ENCODE assay signal across 8 mouse cellular contexts in genomic region chr12:17495858-17496451, GRCm38 (mm10). TPM values are rescaled to one million over a fixed set of nuclear protein-coding genes. Genes with fewer than 3 reads are reported as not detected.
DNase-seq lines count a peak whose midpoint lies in the region; ATAC-seq and TF ChIP-seq lines count a peak whose summit lies in the region.

No protein-coding gene starts in this region.

- H3K27ac ChIP-seq in heart, embryonic 10.5 days: peak overlapping the region; percentile 78
- H3K27ac ChIP-seq in heart, postnatal 0 days (ENCODE audit: low read depth): no peak overlapping the region
- no peak overlapping the region for H3K27ac ChIP-seq in neural tube, embryonic 12.5 days

- DNase-seq in heart, embryonic 10.5 days (ENCODE audit: low spot score): peak; percentile 80
- DNase-seq in heart, adult 9 months (ENCODE audit: low spot score in 2 of 2): no peak
- DNase-seq in adipocyte (ENCODE audit: low spot score): peak; percentile 91
- DNase-seq in heart, postnatal 0 days (ENCODE audit: low spot score): peak; percentile 39
- DNase-seq in kidney, postnatal 25 days: peak; percentile 69 to 86
- no peak for DNase-seq in cerebellum, adult 18-20 months
- no peak for DNase-seq in ovary, adult 18-20 months (ENCODE audit: low spot score)

- no peak for TF ChIP-seq EP300 in heart, postnatal 0 days (IDR thresholded peaks at IDR 0.05; ENCODE audit: low read depth)

- H3K36me3 ChIP-seq in heart, embryonic 10.5 days: no peaks in the 10 kb centered on the region
- H3K36me3 ChIP-seq in heart, postnatal 0 days (replicated peaks; ENCODE audit: control insufficient read depth, insufficient read depth, low read length): no peaks in the 10 kb centered on the region
- H3K36me3 ChIP-seq in neural tube, embryonic 12.5 days: no peaks in the 10 kb centered on the region

- 9% methylated on average over 8 of the region's 8 CpGs for WGBS in heart, embryonic 10.5 days
- WGBS in heart, postnatal 0 days: 4% methylated on average over 8 of the region's 8 CpGs
- WGBS in neural tube, embryonic 12.5 days: 26% methylated on average over 8 of the region's 8 CpGs

- peak overlapping the region; percentile 18; the same call in 1 of the 2 replicates for H3K4me3 ChIP-seq in heart, embryonic 10.5 days
- H3K4me3 ChIP-seq in heart, postnatal 0 days (ENCODE audit: low read depth, low read length): no peak overlapping the region
- no peak overlapping the region for H3K4me3 ChIP-seq in neural tube, embryonic 12.5 days

- H3K9ac ChIP-seq in heart, postnatal 0 days (replicated peaks; ENCODE audit: low read depth, low read length): no peak overlapping the region
- no peak overlapping the region for H3K9ac ChIP-seq in neural tube, embryonic 12.5 days

- peaks cover 19% of the 10 kb centered on the region for H3K4me1 ChIP-seq in heart, embryonic 10.5 days
- H3K4me1 ChIP-seq in heart, postnatal 0 days (ENCODE audit: control insufficient read depth, insufficient read depth): peaks cover 8% of the 10 kb centered on the region; the same call in 1 of the 2 replicates
- peaks cover 11% of the 10 kb centered on the region for H3K4me1 ChIP-seq in neural tube, embryonic 12.5 days

- TF ChIP-seq CTCF in heart, postnatal 0 days (IDR thresholded peaks at IDR 0.05; ENCODE audit: low read depth): 0 out of 2 replicates have a peak, but pooled peaks have one; percentile 16

- H3K27me3 ChIP-seq in heart, embryonic 10.5 days (ENCODE audit: insufficient read depth, poor library complexity, severe bottlenecking): no peaks in the 10 kb centered on the region
- H3K27me3 ChIP-seq in heart, postnatal 0 days (ENCODE audit: control insufficient read depth, insufficient read depth, low read length): no peaks in the 10 kb centered on the region
- H3K27me3 ChIP-seq in neural tube, embryonic 12.5 days (replicated peaks): no peaks in the 10 kb centered on the region

- peak overlapping the region; percentile 16; the same call in 1 of the 2 replicates for H3K4me2 ChIP-seq in heart, postnatal 0 days (ENCODE audit: low read depth, low read length)
- 0 out of 2 replicates have a peak overlapping the region, but pooled peaks have one; percentile 12 for H3K4me2 ChIP-seq in neural tube, embryonic 12.5 days (replicated peaks)

- no peaks in the 10 kb centered on the region for H3K9me3 ChIP-seq in heart, embryonic 10.5 days
- no peaks in the 10 kb centered on the region for H3K9me3 ChIP-seq in heart, postnatal 0 days (replicated peaks; ENCODE audit: control insufficient read depth, low read length)
- no peaks in the 10 kb centered on the region for H3K9me3 ChIP-seq in neural tube, embryonic 12.5 days

- ATAC-seq in heart, postnatal 0 days (ENCODE audit: insufficient read depth, low read depth): peak; percentile 82
- peak; percentile 50; the same call in 1 of the 2 replicates for ATAC-seq in neural tube, embryonic 12.5 days (ENCODE audit: low FRiP score, low read depth)

RNA-seq across cellular contexts. Expression of gene Odc1, which starts 48.6 kb away (rescaled TPM):
- polyA plus RNA-seq in heart, embryonic 10.5 days (2016; fragmentation: Nextera tagmentation; extraction: Ambion mirVana): 173 and 235 TPM in 2 replicates
- 172 and 189 TPM in 2 replicates for total RNA-seq in heart, postnatal 0 days (2014; rRNA removed; ENCODE audit: low replicate concordance)
- polyA plus RNA-seq in heart, postnatal 0 days (2015; fragmentation: Nextera tagmentation; extraction: Ambion mirVana): 59.0 and 67.4 TPM in 2 replicates
- polyA plus RNA-seq in neural tube, embryonic 12.5 days (2016; fragmentation: Nextera tagmentation; extraction: Ambion mirVana): 221 and 229 TPM in 2 replicates

Comparison
In these comparisons a context has a peak if more than half of its experiments do, and no peak if none do; other contexts are left out.
1. DNase-seq: peak in heart, embryonic 10.5 days (single experiment), adipocyte (single experiment), heart, postnatal 0 days (single experiment) and kidney, postnatal 25 days (2 of 2); none in heart, adult 9 months (0 of 2), cerebellum, adult 18-20 months (0 of 2) and ovary, adult 18-20 months (single experiment).